Mouse (Mus musculus): ENCODE results near the gene Vmn1r215.
"Not testable (repeated sequence)": the region's sequence is repeated elsewhere in the genome, so short reads cannot be mapped to it uniquely, and the experiment has no call there.

Vmn1r215 gene

GRCm38 (mm10) chr13:23067725-23068124, at the start of gene Vmn1r215:
Gene Vmn1r215 (plus strand): TSS chr13:23068025.
- no peak for DNase-seq

GRCm38 (mm10) chr13:23018158-23018557, 49.7 kb upstream of the Vmn1r215 start:
- DNase-seq = no peak

- no peak for DNase-seq
Measured at GRCm38 (mm10) chr13:23024812-23025211, 43.0 kb upstream of the Vmn1r215 start.

- DNase-seq = no peak
Measured at GRCm38 (mm10) chr13:23030118-23030517, 37.7 kb upstream of the Vmn1r215 start, which contains the start of gene Vmn1r214. Gene Vmn1r214 (plus strand): TSS chr13:23030418.

- no peak for DNase-seq
Measured at GRCm38 (mm10) chr13:23057778-23058177, 10.0 kb upstream of the Vmn1r215 start.

- no peak for DNase-seq
Measured at GRCm38 (mm10) chr13:23069312-23069711, 1.5 kb downstream of the Vmn1r215 start.

GRCm38 (mm10) chr13:23094386-23094785, 26.6 kb downstream of the Vmn1r215 start:
- DNase-seq = no peak

GRCm38 (mm10) chr13:23118126-23118525, 50.3 kb downstream of the Vmn1r215 start, which contains the start of gene Vmn1r217:
Gene Vmn1r217 (minus strand): TSS chr13:23118226.
- DNase-seq = not testable (repeated sequence)

- no peak for DNase-seq
Measured at GRCm38 (mm10) chr13:23120611-23121010, 52.8 kb downstream of the Vmn1r215 start.

All from right cerebral cortex, postnatal 4 days (tissue).